Mouse (Mus musculus) heart, embryonic 13.5 days (tissue): ENCODE measurements around the gene 1110002E22Rik. TPM values are rescaled to one million over a fixed set of nuclear protein-coding genes. Genes with fewer than 3 reads are reported as not detected.

Experiments
- ATAC-seq: fragments of 200-750 bp; cut with Nextera tagmentation; 2 replicates; pipeline ENCODE4 v1.8.0; 2017; ENCODE audit warnings: moderate TSS enrichment; ENCODE audit not compliant: insufficient number of reproducible peaks, low FRiP score, low TSS enrichment; ENCODE audit errors: extremely low read depth
- H3K27ac ChIP-seq: fragments of 300-500 bp; sonication (generic); replicated peaks from 2 replicates; pipeline ENCODE4 v1.5.1; 2015; ENCODE audit warnings: moderate library complexity, mild to moderate bottlenecking, inconsistent platforms
- H3K27me3 ChIP-seq: fragments of 300-500 bp; sonication (generic); replicated peaks from 2 replicates; pipeline ENCODE4 v1.6.1; 2015; ENCODE audit warnings: mild to moderate bottlenecking, inconsistent platforms
- H3K36me3 ChIP-seq: fragments of 300-500 bp; sonication (generic); 2 replicates; pipeline ENCODE4 v1.6.1; 2015; ENCODE audit warnings: mild to moderate bottlenecking, inconsistent platforms
- H3K4me1 ChIP-seq: fragments of 300-500 bp; sonication (generic); 2 replicates; pipeline ENCODE4 v1.6.1; 2015; ENCODE audit warnings: inconsistent platforms
- H3K4me2 ChIP-seq: fragments of 300-500 bp; sonication (generic); 2 replicates; pipeline ENCODE4 v1.6.1; 2015; ENCODE audit warnings: inconsistent platforms, mild to moderate bottlenecking, moderate library complexity
- H3K4me3 ChIP-seq: fragments of 300-500 bp; sonication (generic); 2 replicates; pipeline ENCODE4 v1.5.1; 2015; ENCODE audit warnings: moderate library complexity, mild to moderate bottlenecking, inconsistent platforms
- H3K9ac ChIP-seq: fragments of 300-500 bp; sonication (generic); 2 replicates; pipeline ENCODE4 v1.6.1; 2015; ENCODE audit warnings: inconsistent platforms, mild to moderate bottlenecking, moderate library complexity
- H3K9me3 ChIP-seq: fragments of 300-500 bp; sonication (generic); 2 replicates; pipeline ENCODE4 v1.6.1; 2016; ENCODE audit warnings: inconsistent platforms
- WGBS: fragments of 180-500 bp; shearing (Covaris S2); methylation state at CpG from one replicate; pipeline ENCODE4 v1.1.7; 2015; ENCODE audit warnings: mixed read lengths; 5-methylcytosine and 5-hydroxymethylcytosine counted together
- polyA plus RNA-seq: library from polyadenylated mRNA; unstranded; fragments of >200 nt; fragmentation: Nextera tagmentation; extraction: Ambion mirVana; gene quantifications from 2 replicates; pipeline ENCODE4 v1.2.1, GENCODE M21; 2015

The 1110002E22Rik gene
- polyA plus RNA-seq, 1 experiment from 2014 or later, result 9.4 TPM

DNA sequence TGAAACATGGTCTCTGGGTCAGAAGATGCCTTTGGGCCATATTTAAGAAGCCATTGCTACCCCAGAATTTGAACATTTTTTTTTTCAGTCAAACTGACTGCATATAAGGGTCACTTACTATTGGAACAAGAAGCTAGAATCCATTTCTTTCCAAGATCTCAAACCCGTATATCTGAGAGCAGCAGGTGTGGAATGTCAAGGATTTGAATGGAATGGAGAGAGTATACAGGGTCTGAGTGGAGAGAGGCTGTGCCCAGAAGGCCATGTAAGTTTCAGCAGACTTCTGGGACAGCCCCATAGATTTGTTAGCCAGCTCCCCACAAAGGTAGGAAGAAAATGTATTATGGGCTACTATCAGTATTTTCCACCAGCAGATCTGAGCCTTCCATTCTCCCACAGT is 13.8 kb downstream of the 1110002E22Rik start:
- H3K4me1 ChIP-seq, result peaks cover 53% of the 10 kb centered on the region
- H3K27ac ChIP-seq, result 0 out of 2 replicates have a peak overlapping the region, but pooled peaks have one; percentile 6
- H3K36me3 ChIP-seq, result peaks cover 36% of the 10 kb centered on the region
- ATAC-seq, result no peak
- no peak overlapping the region for H3K4me3 ChIP-seq
- no peak overlapping the region for H3K9ac ChIP-seq
- H3K4me2 ChIP-seq, result no peak overlapping the region
- 23% methylated on average over 1 of the region's 1 CpGs for WGBS
- no peaks in the 10 kb centered on the region for H3K27me3 ChIP-seq
- no peaks in the 10 kb centered on the region for H3K9me3 ChIP-seq

DNA sequence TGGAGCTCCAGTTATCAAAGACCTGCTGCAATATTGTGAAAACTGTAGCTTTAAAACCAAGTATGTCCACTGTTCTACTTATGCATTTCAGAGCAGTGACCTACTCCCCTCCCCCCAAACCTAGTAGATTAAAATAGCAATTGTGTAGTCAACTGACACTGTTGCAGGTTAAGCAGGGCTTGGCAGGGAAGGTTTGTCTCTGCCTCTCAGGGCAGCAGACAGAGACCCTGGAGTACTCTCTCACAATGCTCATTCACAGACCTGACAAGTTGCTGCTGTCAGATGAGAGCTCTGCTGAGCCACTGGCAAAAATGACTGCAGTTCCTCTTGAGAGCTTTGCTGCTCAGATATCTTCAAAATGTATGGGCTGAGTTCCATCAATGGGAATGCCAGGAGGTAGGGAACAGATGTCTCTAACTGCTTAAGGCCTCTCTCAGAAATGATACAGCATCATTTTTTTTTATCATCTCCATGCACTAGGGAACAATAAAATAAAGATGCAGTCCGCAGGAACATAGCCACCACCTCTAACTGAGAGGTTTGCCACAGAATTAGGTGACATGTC is 18.3 kb downstream of the 1110002E22Rik start:
- 81% methylated on average over 1 of the region's 1 CpGs for WGBS
- ATAC-seq, result no peak

GRCm38 (mm10) chr3:138083896-138084295 is 19.0 kb downstream of the 1110002E22Rik start:
- H3K4me3 ChIP-seq, result no peak overlapping the region
- H3K36me3 ChIP-seq, result peaks cover 22% of the 10 kb centered on the region
- H3K27me3 ChIP-seq, result no peaks in the 10 kb centered on the region
- 64% methylated on average over 4 of the region's 4 CpGs for WGBS
- no peak overlapping the region for H3K9ac ChIP-seq
- H3K4me1 ChIP-seq, result peaks cover 29% of the 10 kb centered on the region
- no peaks in the 10 kb centered on the region for H3K9me3 ChIP-seq
- H3K4me2 ChIP-seq, result no peak overlapping the region
- ATAC-seq, result no peak
- peak overlapping the region; percentile 79 for H3K27ac ChIP-seq

More for the DNA sequence above, 18.3 kb downstream of the 1110002E22Rik start:
- Histone ChIP-seq H3K36me3 (peaks cover 28% of the 10 kb centered on the region), H3K9ac (0 out of 2 replicates have a peak overlapping the region, but pooled peaks have one; percentile 14), H3K4me2 (no peak overlapping the region), H3K9me3 (no peaks in the 10 kb centered on the region), H3K27ac (peak overlapping the region; percentile 79), H3K4me1 (peaks cover 35% of the 10 kb centered on the region), H3K27me3 (no peaks in the 10 kb centered on the region), H3K4me3 (no peak overlapping the region)

- no peak for ATAC-seq
- Histone ChIP-seq H3K4me2 (no peak overlapping the region), H3K9me3 (no peaks in the 10 kb centered on the region), H3K4me3 (no peak overlapping the region), H3K4me1 (peaks cover 36% of the 10 kb centered on the region), H3K27ac (peak overlapping the region; percentile 24; the same call in 1 of the 2 replicates), H3K36me3 (no peaks in the 10 kb centered on the region), H3K27me3 (no peaks in the 10 kb centered on the region), H3K9ac (no peak overlapping the region)
- WGBS, result 59% methylated on average over 3 of the region's 3 CpGs
These were observed 30.4 kb downstream of the 1110002E22Rik start for GRCm38 (mm10) chr3:138095301-138095700.

GRCm38 (mm10) chr3:138095718-138096117 is 30.9 kb downstream of the 1110002E22Rik start:
- Histone ChIP-seq H3K27ac (peak overlapping the region; percentile 24; the same call in 1 of the 2 replicates), H3K4me2 (no peak overlapping the region)
- no peak for ATAC-seq

GRCm38 (mm10) chr3:138096263-138097028 is 31.6 kb downstream of the 1110002E22Rik start:
- peak overlapping the region; percentile 54 for H3K27ac ChIP-seq
- WGBS, result 78% methylated on average over 19 of the region's 19 CpGs
- H3K27me3 ChIP-seq, result no peaks in the 10 kb centered on the region
- H3K4me3 ChIP-seq, result no peak overlapping the region
- no peaks in the 10 kb centered on the region for H3K9me3 ChIP-seq
- no peak for ATAC-seq
- no peaks in the 10 kb centered on the region for H3K36me3 ChIP-seq
- no peak overlapping the region for H3K9ac ChIP-seq
- peaks cover 36% of the 10 kb centered on the region for H3K4me1 ChIP-seq
- no peak overlapping the region for H3K4me2 ChIP-seq

More at GRCm38 (mm10) chr3:138095718-138096117, 30.9 kb downstream of the 1110002E22Rik start:
- Histone ChIP-seq H3K9me3 (no peaks in the 10 kb centered on the region), H3K9ac (no peak overlapping the region), H3K4me1 (peaks cover 36% of the 10 kb centered on the region), H3K4me3 (no peak overlapping the region), H3K27me3 (no peaks in the 10 kb centered on the region), H3K36me3 (no peaks in the 10 kb centered on the region)
- WGBS, result 51% methylated on average over 10 of the region's 10 CpGs

GRCm38 (mm10) chr3:138097718-138098117 is 32.9 kb downstream of the 1110002E22Rik start:
- 54% methylated on average over 1 of the region's 1 CpGs for WGBS
- H3K27me3 ChIP-seq, result no peaks in the 10 kb centered on the region
- 0 out of 2 replicates have a peak overlapping the region, but pooled peaks have one; percentile 38 for H3K9ac ChIP-seq
- no peak overlapping the region for H3K4me2 ChIP-seq
- peak overlapping the region; percentile 54 for H3K27ac ChIP-seq
- no peaks in the 10 kb centered on the region for H3K9me3 ChIP-seq
- H3K4me1 ChIP-seq, result peaks cover 36% of the 10 kb centered on the region
- no peak for ATAC-seq
- H3K36me3 ChIP-seq, result no peaks in the 10 kb centered on the region
- no peak overlapping the region for H3K4me3 ChIP-seq

- no peak overlapping the region for H3K27ac ChIP-seq
- peaks cover 17% of the 10 kb centered on the region for H3K4me1 ChIP-seq
- ATAC-seq, result no peak
- H3K9me3 ChIP-seq, result no peaks in the 10 kb centered on the region
- H3K4me3 ChIP-seq, result no peak overlapping the region
- H3K27me3 ChIP-seq, result no peaks in the 10 kb centered on the region
- H3K36me3 ChIP-seq, result no peaks in the 10 kb centered on the region
- H3K4me2 ChIP-seq, result no peak overlapping the region
- no peak overlapping the region for H3K9ac ChIP-seq
- 78% methylated on average over 4 of the region's 4 CpGs for WGBS
These were observed 37.1 kb downstream of the 1110002E22Rik start for GRCm38 (mm10) chr3:138101936-138102335.

- no peaks in the 10 kb centered on the region for H3K27me3 ChIP-seq
- no peaks in the 10 kb centered on the region for H3K36me3 ChIP-seq
- H3K4me1 ChIP-seq, result no peaks in the 10 kb centered on the region
- no peak overlapping the region for H3K4me3 ChIP-seq
- WGBS, result 88% methylated on average over 4 of the region's 4 CpGs
- ATAC-seq, result no peak
- no peak overlapping the region for H3K4me2 ChIP-seq
- no peak overlapping the region for H3K9ac ChIP-seq
- no peak overlapping the region for H3K27ac ChIP-seq
- no peaks in the 10 kb centered on the region for H3K9me3 ChIP-seq
These were observed 38.8 kb downstream of the 1110002E22Rik start for GRCm38 (mm10) chr3:138103690-138104089.

DNA sequence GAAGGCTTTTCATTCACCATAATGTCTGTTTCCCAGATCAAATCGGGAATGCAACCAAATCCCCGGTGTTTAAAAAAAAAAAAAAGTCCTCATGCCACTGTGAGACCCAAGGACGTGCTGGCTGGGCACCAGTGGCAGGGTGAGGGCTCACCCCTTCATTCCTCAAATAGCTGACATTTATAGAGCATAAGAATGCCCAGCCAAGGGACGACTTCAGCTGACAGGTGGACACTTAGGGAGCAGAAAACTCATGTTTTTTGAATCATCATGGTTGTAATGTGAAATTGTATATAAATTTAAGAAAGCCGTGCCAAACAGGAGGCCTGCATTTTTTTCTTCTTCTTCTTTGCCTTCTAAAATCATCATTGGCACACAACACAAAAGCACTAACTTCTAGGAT is 40.2 kb downstream of the 1110002E22Rik start:
- H3K36me3 ChIP-seq, result no peaks in the 10 kb centered on the region
- H3K4me2 ChIP-seq, result no peak overlapping the region
- no peak overlapping the region for H3K9ac ChIP-seq
- H3K27ac ChIP-seq, result no peak overlapping the region
- no peak overlapping the region for H3K4me3 ChIP-seq
- H3K9me3 ChIP-seq, result no peaks in the 10 kb centered on the region
- H3K4me1 ChIP-seq, result no peaks in the 10 kb centered on the region
- no peak for ATAC-seq
- WGBS, result 57% methylated on average over 5 of the region's 5 CpGs
- H3K27me3 ChIP-seq, result no peaks in the 10 kb centered on the region

GRCm38 (mm10) chr3:138106887-138107286 is 42.0 kb downstream of the 1110002E22Rik start:
- no peaks in the 10 kb centered on the region for H3K27me3 ChIP-seq
- H3K4me2 ChIP-seq, result no peak overlapping the region
- H3K4me1 ChIP-seq, result no peaks in the 10 kb centered on the region
- no peak overlapping the region for H3K9ac ChIP-seq
- H3K9me3 ChIP-seq, result no peaks in the 10 kb centered on the region
- no peak overlapping the region for H3K4me3 ChIP-seq
- 91% methylated on average over 10 of the region's 10 CpGs for WGBS
- H3K27ac ChIP-seq, result no peak overlapping the region
- no peak for ATAC-seq
- no peaks in the 10 kb centered on the region for H3K36me3 ChIP-seq
